Mouse (Mus musculus): ENCODE data around the gene 2310011J03Rik. TPM values are rescaled to one million over a fixed set of nuclear protein-coding genes. Genes with fewer than 3 reads are reported as not detected.

The 2310011J03Rik gene
- polyA plus RNA-seq, 1 experiment from 2014 or later, result 27.4 TPM

GRCm38 (mm10) chr10:80302471-80302881 lies 17.9 kb downstream of the 2310011J03Rik start:
- peak; percentile 80 for DNase-seq
- peaks cover 10% of the 10 kb centered on the region; the same call in 1 of the 2 replicates for H3K4me1 ChIP-seq (ENCODE audit: insufficient read depth)
- H3K27ac ChIP-seq (ENCODE audit: low read depth), result no peak overlapping the region
- ATAC-seq, result peak; percentile 81
- no peak overlapping the region for H3K4me2 ChIP-seq (ENCODE audit: low read depth, low read length)
- 27% methylated on average over 9 of the region's 9 CpGs for WGBS (ENCODE audit: insufficient replicate concordance)
- H3K9me3 ChIP-seq (ENCODE audit: low read length), result no peaks in the 10 kb centered on the region
- no peak overlapping the region for H3K4me3 ChIP-seq (ENCODE audit: low read depth, low read length)
- TF ChIP-seq CTCF (IDR thresholded peaks at IDR 0.05; ENCODE audit: low read depth) (no peak), EP300 (IDR thresholded peaks at IDR 0.05; ENCODE audit: low read depth) (no peak)
- H3K27me3 ChIP-seq (ENCODE audit: insufficient read depth, low read length), result peaks cover 76% of the 10 kb centered on the region
- H3K36me3 ChIP-seq (replicated peaks; ENCODE audit: insufficient read depth, low read length), result no peaks in the 10 kb centered on the region
- H3K9ac ChIP-seq (replicated peaks), result no peak overlapping the region

GRCm38 (mm10) chr10:80302082-80302355 lies 18.3 kb downstream of the 2310011J03Rik start:
- Histone ChIP-seq H3K9ac (replicated peaks) (no peak overlapping the region), H3K4me1 (ENCODE audit: insufficient read depth) (peaks cover 10% of the 10 kb centered on the region; the same call in 1 of the 2 replicates), H3K27ac (ENCODE audit: low read depth) (no peak overlapping the region), H3K4me3 (ENCODE audit: low read depth, low read length) (no peak overlapping the region), H3K9me3 (ENCODE audit: low read length) (no peaks in the 10 kb centered on the region), H3K36me3 (replicated peaks; ENCODE audit: insufficient read depth, low read length) (no peaks in the 10 kb centered on the region), H3K4me2 (ENCODE audit: low read depth, low read length) (no peak overlapping the region), H3K27me3 (ENCODE audit: insufficient read depth, low read length) (peaks cover 80% of the 10 kb centered on the region)
- DNase-seq (no peak), ATAC-seq (peak; percentile 66)
- 59% methylated on average over 5 of the region's 5 CpGs for WGBS (ENCODE audit: insufficient replicate concordance)
- no peak for TF ChIP-seq EP300 (IDR thresholded peaks at IDR 0.05; ENCODE audit: low read depth)
- no peak for TF ChIP-seq CTCF (IDR thresholded peaks at IDR 0.05; ENCODE audit: low read depth)

GRCm38 (mm10) chr10:80301256-80302081 lies 18.9 kb downstream of the 2310011J03Rik start:
- peaks cover 83% of the 10 kb centered on the region for H3K27me3 ChIP-seq (ENCODE audit: insufficient read depth, low read length)
- DNase-seq (no peak), ATAC-seq (no peak)

GRCm38 (mm10) chr10:80300672-80301181 lies 19.6 kb downstream of the 2310011J03Rik start:
- Histone ChIP-seq H3K4me3 (ENCODE audit: low read depth, low read length) (no peak overlapping the region), H3K27ac (ENCODE audit: low read depth) (no peak overlapping the region), H3K4me2 (ENCODE audit: low read depth, low read length) (no peak overlapping the region), H3K36me3 (replicated peaks; ENCODE audit: insufficient read depth, low read length) (no peaks in the 10 kb centered on the region), H3K27me3 (ENCODE audit: insufficient read depth, low read length) (peaks cover 79% of the 10 kb centered on the region), H3K9ac (replicated peaks) (no peak overlapping the region), H3K9me3 (ENCODE audit: low read length) (no peaks in the 10 kb centered on the region), H3K4me1 (ENCODE audit: insufficient read depth) (peaks cover 15% of the 10 kb centered on the region)
- DNase-seq, result no peak
- TF ChIP-seq CTCF (IDR thresholded peaks at IDR 0.05; ENCODE audit: low read depth) (no peak), EP300 (IDR thresholded peaks at IDR 0.05; ENCODE audit: low read depth) (no peak)
- 37% methylated on average over 11 of the region's 11 CpGs for WGBS (ENCODE audit: insufficient replicate concordance)
- no peak for ATAC-seq

More at GRCm38 (mm10) chr10:80301256-80302081, 18.9 kb downstream of the 2310011J03Rik start:
- no peaks in the 10 kb centered on the region for H3K36me3 ChIP-seq (replicated peaks; ENCODE audit: insufficient read depth, low read length)
- H3K4me2 ChIP-seq (ENCODE audit: low read depth, low read length), result no peak overlapping the region
- H3K4me1 ChIP-seq (ENCODE audit: insufficient read depth), result peaks cover 10% of the 10 kb centered on the region; the same call in 1 of the 2 replicates
- H3K9me3 ChIP-seq (ENCODE audit: low read length), result no peaks in the 10 kb centered on the region
- no peak overlapping the region for H3K9ac ChIP-seq (replicated peaks)
- no peak overlapping the region for H3K4me3 ChIP-seq (ENCODE audit: low read depth, low read length)
- WGBS (ENCODE audit: insufficient replicate concordance), result 72% methylated on average over 10 of the region's 10 CpGs
- no peak for TF ChIP-seq CTCF (IDR thresholded peaks at IDR 0.05; ENCODE audit: low read depth)
- TF ChIP-seq EP300 (IDR thresholded peaks at IDR 0.05; ENCODE audit: low read depth), result no peak
- no peak overlapping the region for H3K27ac ChIP-seq (ENCODE audit: low read depth)

- Histone ChIP-seq H3K9ac (replicated peaks) (no peak overlapping the region), H3K4me1 (ENCODE audit: insufficient read depth) (peaks cover 18% of the 10 kb centered on the region), H3K4me2 (ENCODE audit: low read depth, low read length) (no peak overlapping the region), H3K27ac (ENCODE audit: low read depth) (no peak overlapping the region), H3K9me3 (ENCODE audit: low read length) (no peaks in the 10 kb centered on the region), H3K4me3 (ENCODE audit: low read depth, low read length) (no peak overlapping the region), H3K36me3 (replicated peaks; ENCODE audit: insufficient read depth, low read length) (no peaks in the 10 kb centered on the region), H3K27me3 (ENCODE audit: insufficient read depth, low read length) (peaks cover 70% of the 10 kb centered on the region)
- DNase-seq, result no peak
- ATAC-seq, result no peak
- TF ChIP-seq CTCF (IDR thresholded peaks at IDR 0.05; ENCODE audit: low read depth) (no peak), EP300 (IDR thresholded peaks at IDR 0.05; ENCODE audit: low read depth) (no peak)
- 50% methylated on average over 10 of the region's 10 CpGs for WGBS (ENCODE audit: insufficient replicate concordance)
These were observed 20.5 kb downstream of the 2310011J03Rik start for GRCm38 (mm10) chr10:80299824-80300223.

GRCm38 (mm10) chr10:80299301-80299700 lies 21.0 kb downstream of the 2310011J03Rik start:
- H3K4me1 ChIP-seq (ENCODE audit: insufficient read depth), result peaks cover 16% of the 10 kb centered on the region
- ATAC-seq (no peak), DNase-seq (no peak)
- 16% methylated on average over 14 of the region's 15 CpGs for WGBS (ENCODE audit: insufficient replicate concordance)
- H3K4me3 ChIP-seq (ENCODE audit: low read depth, low read length), result no peak overlapping the region
- no peak overlapping the region for H3K4me2 ChIP-seq (ENCODE audit: low read depth, low read length)
- TF ChIP-seq EP300 (IDR thresholded peaks at IDR 0.05; ENCODE audit: low read depth) (no peak), CTCF (IDR thresholded peaks at IDR 0.05; ENCODE audit: low read depth) (no peak)
- peaks cover 65% of the 10 kb centered on the region for H3K27me3 ChIP-seq (ENCODE audit: insufficient read depth, low read length)
- H3K9ac ChIP-seq (replicated peaks), result no peak overlapping the region
- H3K36me3 ChIP-seq (replicated peaks; ENCODE audit: insufficient read depth, low read length), result peaks cover 5% of the 10 kb centered on the region
- H3K9me3 ChIP-seq (ENCODE audit: low read length), result no peaks in the 10 kb centered on the region
- no peak overlapping the region for H3K27ac ChIP-seq (ENCODE audit: low read depth)
